Mouse (Mus musculus): ENCODE results near the gene Olfr1410. TPM values are rescaled to one million over a fixed set of nuclear protein-coding genes. Genes with fewer than 3 reads are reported as not detected.

The Olfr1410 gene
- total and polyA plus RNA-seq, 3 experiments = not detected

- TF ChIP-seq GABPA (IDR thresholded peaks at IDR 0.05; ENCODE audit: low read depth, low read length) = no peak
- no peak for TF ChIP-seq ZNF384 (IDR thresholded peaks at IDR 0.05; ENCODE audit: low read depth, low read length)
- no peak for TF ChIP-seq JUND (IDR thresholded peaks at IDR 0.05; ENCODE audit: low read depth, low read length)
- TF ChIP-seq USF2 (IDR thresholded peaks at IDR 0.05; ENCODE audit: borderline replicate concordance in 1 of 2, insufficient read depth in 1 of 2, low read depth in 1 of 2, low read length in 2 of 2) = no peak
- TF ChIP-seq CHD1 (IDR thresholded peaks at IDR 0.05; ENCODE audit: low read depth, low read length) = no peak
- TF ChIP-seq SMC3 (IDR thresholded peaks at IDR 0.05; ENCODE audit: low read depth, low read length) = no peak
- no peak for TF ChIP-seq ELF1 (IDR thresholded peaks at IDR 0.05; ENCODE audit: low read depth, low read length)
- no peak for TF ChIP-seq BHLHE40 (IDR thresholded peaks at IDR 0.05; ENCODE audit: borderline replicate concordance, low read depth, low read length)
- no peak for TF ChIP-seq SIN3A (IDR thresholded peaks at IDR 0.05; ENCODE audit: low read length)
- no peak for TF ChIP-seq ZKSCAN1 (IDR thresholded peaks at IDR 0.05; ENCODE audit: low read depth, low read length)
- no peak for TF ChIP-seq ETS1 (IDR thresholded peaks at IDR 0.05; ENCODE audit: low read depth, low read length)
- no peak for TF ChIP-seq TAL1 (IDR thresholded peaks at IDR 0.05; ENCODE audit: low read length)
- no peak for TF ChIP-seq MAZ (IDR thresholded peaks at IDR 0.05; ENCODE audit: low read depth, low read length)
- no peak for TF ChIP-seq MAFK (IDR thresholded peaks at IDR 0.05; ENCODE audit: borderline replicate concordance, low read depth, low read length)
- no peak for TF ChIP-seq CTCF (IDR thresholded peaks at IDR 0.05 in 2 of 3, conservative IDR thresholded peaks at IDR 0.05 in 1 of 3; ENCODE audit: control insufficient read depth in 1 of 3, insufficient read depth in 1 of 3, low read depth in 2 of 3, low read length in 3 of 3, poor library complexity in 1 of 3, severe bottlenecking in 1 of 3)
- no peak for TF ChIP-seq POLR2A (IDR thresholded peaks at IDR 0.05; ENCODE audit: control insufficient read depth in 1 of 2, insufficient read depth in 1 of 2, low read depth in 1 of 2, low read length in 2 of 2, poor library complexity in 1 of 2)
- TF ChIP-seq MYB (IDR thresholded peaks at IDR 0.05; ENCODE audit: low read depth, low read length) = no peak
- TF ChIP-seq KAT2A (conservative IDR thresholded peaks at IDR 0.05; ENCODE audit: low read depth, low read length) = no peak
- no peak for TF ChIP-seq RCOR1 (IDR thresholded peaks at IDR 0.05; ENCODE audit: low read depth, low read length)
- no peak for TF ChIP-seq TBP (IDR thresholded peaks at IDR 0.05; ENCODE audit: low read depth, low read length)
- Histone ChIP-seq H3K9ac (ENCODE audit: control insufficient read depth, low read depth, low read length, poor library complexity, severe bottlenecking) (no peak within 1 kb of the TSS), H3K4me1 (ENCODE audit: control insufficient read depth in 1 of 2, insufficient read depth in 2 of 2, low read length in 2 of 2) (no peaks in the 10 kb centered on the region), H3K79me2 (ENCODE audit: control insufficient read depth, insufficient read depth, low read length, poor library complexity) (no peaks in the 10 kb centered on the region), H3K4me3 (ENCODE audit: control insufficient read depth in 1 of 2, insufficient read depth in 1 of 2, low read depth in 2 of 2, low read length in 2 of 2) (no peak within 1 kb of the TSS), H3K27ac (ENCODE audit: control insufficient read depth, low read depth, low read length) (no peak within 1 kb of the TSS), H3K27me3 (ENCODE audit: control insufficient read depth in 1 of 2, insufficient read depth in 2 of 2, low read length in 2 of 2) (no peaks in the 10 kb centered on the region; a peak in 1 of 4 replicates), H3K36me3 (ENCODE audit: control insufficient read depth in 1 of 2, insufficient read depth in 2 of 2, low read length in 2 of 2) (no peaks in the 10 kb centered on the region), H3K9me3 (replicated peaks; ENCODE audit: insufficient read depth, low read length) (no peaks in the 10 kb centered on the region)
- DNase-seq (ENCODE audit: low read depth, low spot score) = no peak
Measured at GRCm38 (mm10) chr1:92585479-92585878, 20.1 kb upstream of the Olfr1410 start, which contains the start of gene Olfr1412. TSS of gene Olfr1412 (plus strand) at chr1:92585779.

- H3K4me1 ChIP-seq (ENCODE audit: control insufficient read depth in 1 of 2, insufficient read depth in 2 of 2, low read length in 2 of 2) = no peaks in the 10 kb centered on the region
- H3K9me3 ChIP-seq (replicated peaks; ENCODE audit: insufficient read depth, low read length) = no peaks in the 10 kb centered on the region
- no peaks in the 10 kb centered on the region for H3K79me2 ChIP-seq (ENCODE audit: control insufficient read depth, insufficient read depth, low read length, poor library complexity)
- TF ChIP-seq E2F4 (IDR thresholded peaks at IDR 0.05; ENCODE audit: borderline replicate concordance, low read depth, low read length) = no peak
- no peak for TF ChIP-seq POLR2A (IDR thresholded peaks at IDR 0.05; ENCODE audit: control insufficient read depth in 1 of 2, insufficient read depth in 1 of 2, low read depth in 1 of 2, low read length in 2 of 2, poor library complexity in 1 of 2)
- peaks cover 0 to 1% of the 10 kb centered on the region in 2 experiments; a peak in 1 of 4 replicates for H3K27me3 ChIP-seq (ENCODE audit: control insufficient read depth in 1 of 2, insufficient read depth in 2 of 2, low read length in 2 of 2)
- H3K27ac ChIP-seq (ENCODE audit: control insufficient read depth, low read depth, low read length) = no peak within 1 kb of the TSS
- H3K36me3 ChIP-seq (ENCODE audit: control insufficient read depth in 1 of 2, insufficient read depth in 2 of 2, low read length in 2 of 2) = no peaks in the 10 kb centered on the region
- no peak within 1 kb of the TSS for H3K4me3 ChIP-seq (ENCODE audit: control insufficient read depth in 1 of 2, insufficient read depth in 1 of 2, low read depth in 2 of 2, low read length in 2 of 2)
- DNase-seq (ENCODE audit: low read depth, low spot score) = no peak
- no peak within 1 kb of the TSS for H3K9ac ChIP-seq (ENCODE audit: control insufficient read depth, low read depth, low read length, poor library complexity, severe bottlenecking)
Measured at GRCm38 (mm10) chr1:92594111-92594510, 11.5 kb upstream of the Olfr1410 start, which contains the start of gene Olfr1411. TSS of gene Olfr1411 (plus strand) at chr1:92594411.
